Mouse (Mus musculus) large intestine, adult 2 months (tissue): Measurements from ENCODE around the gene Lcorl. TPM values are rescaled to one million over a fixed set of nuclear protein-coding genes. Genes with fewer than 3 reads are reported as not detected.

ENCODE experiments used
- DNase-seq: peaks from one replicate; pipeline ENCODE4 v3.0.0-alpha.2; 2012; ENCODE audit warnings: low read depth, low spot score
- whole genome bisulfite sequencing: fragments of 180-500 bp; shearing (Covaris S2); methylation state at CpG from one replicate; pipeline ENCODE4 v1.1.7; 2018; 5-methylcytosine and 5-hydroxymethylcytosine counted together
- polyA plus RNA-seq: library from polyadenylated mRNA; depleted of rRNA; stranded (reverse); fragments of >200 nt; gene quantifications from 2 replicates; pipeline ENCODE4 v1.2.3, GENCODE M21; 2012; rRNA removed

The Lcorl gene
- 1.3 and 3.3 TPM in 2 replicates for polyA plus RNA-seq

DNA sequence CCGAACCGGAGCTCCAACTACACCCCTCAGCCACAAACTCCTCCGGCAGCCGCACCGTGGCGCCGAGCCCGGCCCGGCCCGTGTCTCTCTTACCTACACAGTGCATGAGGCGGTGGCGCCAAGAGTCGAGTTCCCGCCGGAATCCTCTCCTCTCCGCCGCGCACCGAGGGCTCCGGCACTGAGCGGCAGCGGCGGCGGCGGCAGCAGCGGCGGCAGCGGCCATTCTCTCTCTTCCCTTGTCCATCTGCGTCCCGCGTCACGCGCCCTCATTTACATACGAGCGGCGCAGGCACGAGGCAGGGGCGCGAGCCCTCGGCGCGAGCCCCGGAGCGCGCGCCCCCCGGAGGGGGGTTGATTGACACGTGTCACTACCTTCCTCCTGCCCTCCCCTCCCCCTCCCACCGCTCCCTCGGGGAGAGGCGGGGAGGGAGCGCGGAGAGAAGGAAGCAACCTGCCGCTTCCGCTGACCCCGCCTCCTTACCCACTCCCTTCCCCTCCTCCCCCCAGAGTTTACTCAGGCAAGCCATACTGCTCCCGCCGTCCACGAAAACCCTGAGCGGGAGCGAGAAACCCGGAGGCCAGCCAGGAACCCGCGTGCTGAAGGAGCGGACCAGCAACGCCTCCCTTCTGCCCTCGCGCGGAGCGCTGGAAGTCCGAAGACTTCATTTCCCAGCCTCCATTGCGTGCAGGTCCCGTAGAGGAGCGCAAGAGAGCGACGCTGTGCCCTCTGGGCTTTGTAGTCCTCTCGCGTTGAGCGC lies at the start of gene Lcorl:
Lcorl (minus strand) TSS at position 362 of the 758 bp plus-strand sequence.
- WGBS: under 1% methylated on average over 68 of the region's 79 CpGs
- peak; percentile 85 for DNase-seq

DNA sequence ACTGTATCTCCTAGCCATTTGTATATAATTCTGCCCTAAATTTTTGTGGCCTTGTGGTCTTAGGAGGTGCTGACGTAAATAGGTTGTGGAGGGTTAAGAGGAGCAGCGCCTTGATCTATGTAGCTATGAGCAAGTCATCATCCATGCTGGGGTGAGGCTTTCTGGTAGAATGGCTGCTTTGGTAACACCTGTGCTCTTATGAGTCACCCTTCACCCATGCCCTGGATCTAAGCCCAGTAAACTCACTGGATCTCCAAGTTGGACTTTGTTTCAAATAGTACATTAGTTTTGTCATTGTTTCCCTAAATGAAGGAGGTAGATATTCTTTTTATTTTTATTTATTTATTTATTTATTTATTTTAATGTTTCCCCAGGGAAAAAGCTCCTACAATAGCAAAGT lies 47.3 kb upstream of the Lcorl start:
- DNase-seq: peak; percentile 61
- WGBS: 48% methylated on average over 2 of the region's 2 CpGs

DNA sequence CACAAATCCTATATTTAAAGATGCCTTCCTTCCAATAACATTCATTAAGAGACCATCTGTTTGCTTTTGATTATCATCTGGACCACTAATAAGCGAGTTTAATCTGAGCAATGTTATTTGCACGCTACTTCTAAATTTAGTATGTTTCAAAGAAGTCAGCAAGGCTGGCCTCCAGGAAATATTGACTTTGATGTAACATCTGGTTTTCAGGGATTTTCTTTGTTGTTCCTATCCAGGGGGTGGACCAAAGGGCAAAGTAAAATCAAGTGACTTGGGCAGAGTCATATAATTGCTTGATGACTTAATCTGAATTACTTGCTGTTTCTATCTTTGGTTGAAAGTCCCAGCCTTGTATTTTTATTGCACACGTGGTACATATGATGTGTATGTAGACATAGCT lies 45.8 kb upstream of the Lcorl start:
- WGBS: 53% methylated on average over 3 of the region's 3 CpGs
- DNase-seq: no peak

DNA sequence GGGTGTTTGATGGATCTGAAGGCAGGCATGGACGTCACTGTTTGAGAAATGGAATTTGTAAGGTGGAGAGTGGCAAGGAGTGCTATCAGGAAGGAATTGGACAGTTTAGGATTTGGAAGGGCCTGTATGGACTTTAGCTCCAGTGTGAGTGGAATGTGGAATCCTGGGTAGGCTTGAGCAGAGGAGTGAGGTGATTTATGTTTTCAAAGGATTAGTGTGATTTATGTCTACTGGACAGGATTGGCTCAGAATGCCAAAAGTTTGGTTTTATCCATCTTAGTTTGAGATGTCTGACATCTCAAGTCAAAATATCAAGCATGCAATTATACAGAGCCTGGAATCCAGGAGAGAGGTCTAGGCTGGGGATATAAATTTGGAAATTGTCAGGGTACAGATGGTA lies 37.9 kb upstream of the Lcorl start:
- DNase-seq: no peak
- 49% methylated on average over 1 of the region's 1 CpGs for WGBS

DNA sequence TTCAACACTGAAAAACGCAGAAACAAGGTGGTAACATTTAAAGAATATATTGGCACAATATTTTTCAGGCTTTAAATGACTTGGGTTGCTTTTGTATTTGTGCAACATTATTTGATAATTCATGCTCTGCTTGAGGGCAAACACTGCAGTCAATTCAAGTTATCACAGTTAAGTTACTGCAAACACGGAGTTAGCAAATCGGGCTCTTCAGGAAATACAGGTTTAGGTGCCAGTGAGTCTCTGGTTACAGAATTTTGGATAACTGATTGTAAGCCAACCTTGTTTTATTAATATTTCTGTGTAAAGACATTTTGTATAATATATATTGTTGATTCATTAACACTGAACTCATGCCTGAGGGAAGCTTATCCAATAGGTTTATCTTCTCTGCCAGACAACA lies 36.3 kb upstream of the Lcorl start:
- WGBS: 61% methylated on average over 3 of the region's 3 CpGs
- no peak for DNase-seq

DNA sequence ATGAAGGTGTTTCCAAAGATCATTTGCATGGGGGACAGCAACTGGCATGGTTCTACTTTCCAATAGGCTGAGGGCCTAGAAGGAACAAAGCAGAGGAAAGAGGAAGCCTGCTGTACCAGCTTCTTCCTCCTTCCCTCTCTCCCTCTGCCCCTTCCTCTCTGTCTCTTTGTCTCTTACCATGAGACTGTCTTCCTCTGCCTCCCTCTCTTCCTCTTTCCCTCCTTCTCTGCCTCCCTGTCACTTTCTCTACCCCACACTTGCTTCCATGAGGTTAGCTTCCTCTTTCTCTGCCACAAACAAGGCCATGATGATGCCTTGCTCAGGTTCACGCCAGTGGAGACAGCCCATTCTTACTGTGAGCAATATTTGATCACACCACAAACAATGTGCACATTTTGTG lies 18.9 kb upstream of the Lcorl start:
- DNase-seq: no peak
- 89% methylated on average over 1 of the region's 1 CpGs for WGBS

DNA sequence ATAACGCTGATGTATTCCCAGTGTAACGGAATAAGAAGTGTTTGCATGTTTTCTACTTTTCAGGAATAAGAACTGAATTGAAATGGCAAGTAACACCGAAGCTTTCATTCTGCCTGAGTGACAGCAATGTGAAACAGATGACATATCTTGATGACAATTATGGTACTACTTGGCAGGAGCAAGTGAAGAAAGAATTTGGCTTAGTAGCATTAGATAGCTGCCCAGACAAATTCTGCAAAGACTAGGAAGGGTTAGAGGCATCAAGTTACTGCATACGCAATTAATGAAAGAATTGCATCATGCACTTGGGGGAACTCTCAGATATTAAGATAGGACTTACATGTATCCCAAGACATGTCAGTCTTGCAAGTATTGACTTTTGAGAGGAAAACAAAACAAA lies 18.1 kb upstream of the Lcorl start:
- DNase-seq: no peak

DNA sequence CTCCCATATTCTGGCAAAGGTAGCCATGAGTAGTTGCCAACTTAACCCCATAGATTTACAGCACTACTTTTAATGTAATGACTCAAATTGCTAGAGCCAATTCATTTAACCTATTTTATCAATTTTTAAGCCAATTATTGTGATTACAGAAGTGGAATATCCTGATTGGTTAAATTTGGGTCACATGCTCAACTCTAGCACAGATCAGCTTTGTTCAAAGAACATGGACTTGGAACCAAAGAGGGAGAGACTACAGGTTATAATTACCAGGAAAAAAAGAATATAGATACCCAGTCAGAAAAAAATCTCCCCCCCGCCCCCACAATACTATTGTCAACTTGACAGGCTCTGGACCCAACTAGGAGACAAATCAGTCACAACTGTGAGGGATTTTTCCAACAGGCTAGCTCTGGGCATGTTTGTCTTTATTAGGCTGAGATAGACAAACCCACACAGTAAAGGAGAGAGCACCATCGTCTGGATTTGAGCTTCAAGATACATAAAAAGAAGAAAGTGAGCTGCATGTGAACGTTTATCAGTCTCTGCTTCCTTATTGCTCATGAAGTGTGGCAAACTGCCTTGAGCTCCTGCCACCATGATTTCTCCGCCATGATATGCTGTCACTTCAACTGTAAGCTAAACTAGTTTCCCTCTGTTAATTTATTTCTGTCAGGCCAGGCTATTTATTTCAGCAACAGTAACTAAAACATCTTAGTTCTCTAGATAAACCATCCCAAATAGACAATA lies 17.0 kb upstream of the Lcorl start:
- no peak for DNase-seq
- 56% methylated on average over 4 of the region's 4 CpGs for WGBS

More for the DNA sequence above, 18.1 kb upstream of the Lcorl start:
- 94% methylated on average over 4 of the region's 4 CpGs for WGBS

DNA sequence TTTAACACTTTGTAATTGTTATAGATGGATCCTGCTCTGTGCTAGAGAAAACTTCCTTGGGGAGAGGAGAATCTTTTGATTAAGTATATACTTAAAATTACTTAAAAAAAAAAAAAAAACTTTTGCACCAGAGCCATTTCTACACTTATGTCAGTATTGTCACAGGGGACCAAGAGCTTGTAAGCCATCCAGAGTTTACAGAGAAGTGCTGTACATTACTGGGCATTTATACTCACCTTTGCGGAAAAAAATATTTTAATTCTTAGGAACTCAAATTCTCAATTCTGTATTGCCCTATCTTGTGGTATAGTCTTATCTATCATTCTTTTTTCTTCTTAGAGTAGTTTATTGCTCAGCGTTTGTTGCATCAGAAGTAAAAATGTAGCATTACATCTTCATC lies 953 bp upstream of the Lcorl start:
- DNase-seq: no peak
- 93% methylated on average over 2 of the region's 2 CpGs for WGBS

DNA sequence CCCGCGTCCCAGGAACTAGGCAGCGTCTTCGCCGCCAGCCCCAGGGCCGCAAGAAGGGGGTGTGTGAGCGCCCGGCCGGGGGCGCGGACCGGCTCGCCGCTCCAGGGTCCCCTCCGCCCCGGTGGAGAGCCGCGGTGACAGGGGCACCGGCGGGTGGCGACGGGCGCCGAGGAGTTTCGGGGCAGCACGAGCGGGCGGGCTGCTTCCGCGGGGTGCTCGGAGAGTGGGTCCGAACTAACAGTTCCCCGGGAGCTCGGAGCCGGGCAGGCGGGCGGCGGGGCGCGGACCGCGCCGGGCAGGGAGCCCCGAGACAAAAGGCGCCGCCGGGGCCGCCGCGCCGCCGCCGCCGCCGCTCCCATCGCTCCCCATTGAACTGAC lies 550 bp downstream of the Lcorl start:
- DNase-seq: no peak
- WGBS: under 1% methylated on average over 48 of the region's 56 CpGs

DNA sequence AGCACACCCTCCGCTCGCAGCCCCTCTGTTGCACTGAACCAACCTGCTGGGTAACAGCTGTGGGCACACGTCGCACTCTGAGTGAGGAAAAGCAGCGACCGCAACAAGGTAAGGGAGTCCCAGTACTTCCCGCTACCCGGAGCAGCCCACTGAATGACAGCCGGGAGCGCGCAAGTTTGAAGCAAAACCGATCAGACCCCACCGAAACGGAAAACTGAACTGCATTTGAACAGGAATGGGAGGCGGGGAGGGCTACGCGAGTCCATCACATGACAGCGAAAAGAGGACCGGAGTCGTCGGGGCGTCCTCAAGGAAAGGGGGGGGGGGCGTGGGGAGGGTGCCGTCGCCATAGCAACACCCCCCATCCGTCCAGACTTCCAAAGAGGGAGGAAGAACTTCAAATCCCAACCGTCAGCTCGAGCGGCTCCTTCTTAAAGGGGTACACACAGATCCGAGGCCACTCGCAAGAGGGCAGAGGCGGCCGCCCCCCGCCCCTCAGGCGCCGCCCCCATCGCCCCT lies 1.1 kb downstream of the Lcorl start:
- under 1% methylated on average over 33 of the region's 37 CpGs for WGBS
- no peak for DNase-seq

DNA sequence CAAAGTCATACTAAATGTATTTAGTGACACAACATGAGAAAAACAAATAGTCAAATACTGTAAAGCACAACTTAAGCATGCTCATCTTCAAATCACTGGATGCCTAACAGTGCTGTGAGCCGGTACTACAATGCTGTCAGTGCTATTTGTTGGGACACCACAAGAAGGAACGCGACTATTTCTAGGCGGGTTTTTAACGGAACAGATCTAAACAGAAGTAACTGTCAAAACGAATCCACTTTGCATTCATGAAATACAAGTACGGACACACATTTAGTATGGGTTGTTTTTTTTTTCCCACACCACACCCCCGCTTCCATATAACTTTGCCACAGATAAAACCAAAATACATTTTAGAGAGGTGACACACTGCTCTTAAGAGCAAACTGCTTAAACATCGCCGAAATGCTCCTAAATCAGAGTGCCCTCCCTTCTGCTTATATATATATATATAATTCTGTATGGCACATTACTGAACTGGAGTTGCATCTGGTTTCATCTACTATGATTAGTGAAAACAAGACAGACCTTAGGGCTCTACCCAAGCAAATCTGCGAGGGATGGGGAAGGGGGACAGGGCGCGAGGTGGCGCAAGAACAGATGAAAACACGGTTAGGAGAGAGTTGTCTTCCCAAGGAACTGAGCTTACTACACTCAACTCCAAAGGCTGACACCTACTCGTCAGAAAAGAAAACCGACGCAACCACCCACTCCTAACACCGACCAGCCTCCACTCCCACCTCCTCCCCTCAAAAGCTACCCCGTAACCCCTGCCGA lies 1.7 kb downstream of the Lcorl start:
- no peak for DNase-seq
- WGBS: 11% methylated on average over 21 of the region's 21 CpGs

DNA sequence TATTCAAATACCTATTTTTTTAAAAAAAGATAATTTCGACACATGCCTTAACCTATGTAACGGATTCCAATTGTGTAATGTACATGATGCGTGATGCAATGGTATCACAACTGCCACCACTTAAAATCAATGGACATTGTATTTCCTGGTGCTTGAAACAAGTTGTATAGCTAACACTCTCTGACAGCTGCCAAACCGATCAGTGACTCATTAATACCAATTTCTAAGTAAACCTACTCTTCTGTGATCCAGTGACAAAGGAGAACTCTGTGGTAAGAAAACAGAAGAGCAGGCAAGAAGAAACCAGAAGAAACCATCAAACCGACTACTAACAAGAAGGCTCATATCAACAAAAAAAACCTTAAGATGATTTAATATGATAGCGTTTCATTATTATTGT lies 12.7 kb downstream of the Lcorl start:
- no peak for DNase-seq
- 90% methylated on average over 6 of the region's 6 CpGs for WGBS

DNA sequence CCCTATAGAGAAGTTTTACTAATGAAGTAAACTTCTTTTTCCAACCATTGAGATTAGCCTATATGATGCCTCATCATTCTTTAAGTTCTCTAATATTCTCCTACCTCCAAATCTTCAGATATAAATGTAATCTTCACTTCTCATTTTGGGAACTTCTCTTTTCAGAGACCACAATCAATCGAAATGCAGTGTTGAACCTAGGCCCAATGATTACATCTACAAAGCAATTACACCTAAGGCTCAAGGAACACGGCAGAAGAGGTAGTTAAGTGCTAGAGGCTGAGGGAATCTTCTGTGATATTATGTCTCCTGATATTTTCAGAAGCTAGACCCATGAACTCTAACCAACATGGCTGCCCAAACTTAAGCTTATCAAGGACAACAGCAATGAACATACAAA lies 22.3 kb downstream of the Lcorl start:
- DNase-seq: no peak
- 79% methylated on average over 2 of the region's 2 CpGs for WGBS

DNA sequence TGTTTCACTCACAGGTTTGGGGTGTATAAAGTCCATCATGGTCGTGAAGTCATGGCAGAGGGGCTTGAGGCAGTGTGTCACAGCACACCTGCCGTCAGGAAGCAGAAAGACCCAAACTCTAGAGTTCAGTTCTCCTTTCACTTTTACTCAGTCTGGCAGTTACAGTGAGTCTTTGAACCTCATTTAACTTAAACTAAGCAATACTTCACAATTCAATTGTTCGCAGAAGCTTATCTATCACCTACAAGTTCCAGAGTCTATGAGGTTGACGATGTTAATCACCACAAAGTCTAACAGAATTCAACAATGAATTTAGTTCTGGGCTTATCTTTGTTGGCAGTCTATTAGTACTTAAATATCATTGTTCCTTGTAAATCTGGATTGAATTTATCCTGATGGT lies 45.9 kb downstream of the Lcorl start:
- DNase-seq: no peak
- 95% methylated on average over 4 of the region's 4 CpGs for WGBS

DNA sequence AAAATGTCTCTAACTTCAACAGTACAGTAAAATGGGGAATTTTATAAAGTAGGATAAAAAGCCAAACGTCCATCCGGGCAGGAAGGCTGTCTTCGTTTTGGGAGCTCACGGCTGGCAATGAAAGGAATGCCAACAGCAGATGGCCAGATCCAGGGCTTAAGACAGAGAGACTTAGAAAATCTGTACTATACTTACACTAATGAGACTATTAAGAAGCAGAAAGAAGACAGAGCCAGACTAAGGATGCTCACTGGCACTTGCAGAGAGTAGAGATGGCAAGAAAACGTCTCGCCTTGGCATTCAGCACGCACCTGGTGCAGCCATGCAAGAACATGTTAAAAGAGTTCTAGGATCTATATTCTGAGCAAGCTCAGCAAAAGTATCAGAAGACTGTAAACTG lies 65.6 kb downstream of the Lcorl start:
- 92% methylated on average over 7 of the region's 7 CpGs for WGBS
- DNase-seq: no peak

DNA sequence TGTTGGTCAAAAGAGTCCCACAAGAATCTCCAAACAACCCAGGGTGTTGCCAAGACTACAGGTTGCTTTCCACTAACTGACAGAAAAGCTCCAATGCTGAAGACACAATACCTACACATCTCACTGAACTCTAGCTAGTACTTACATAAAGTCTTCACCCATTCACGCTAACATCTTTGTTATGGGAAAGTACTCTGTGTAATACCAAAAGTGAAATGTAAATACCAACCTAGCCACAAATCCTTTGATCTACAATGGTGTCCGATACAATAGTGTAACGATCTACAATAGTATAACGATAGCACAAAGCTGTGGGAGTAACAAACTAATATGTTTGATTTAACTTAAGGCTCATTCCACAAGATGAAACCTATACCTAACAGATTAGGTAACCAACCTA lies 67.2 kb downstream of the Lcorl start:
- no peak for DNase-seq
- 94% methylated on average over 4 of the region's 4 CpGs for WGBS

DNA sequence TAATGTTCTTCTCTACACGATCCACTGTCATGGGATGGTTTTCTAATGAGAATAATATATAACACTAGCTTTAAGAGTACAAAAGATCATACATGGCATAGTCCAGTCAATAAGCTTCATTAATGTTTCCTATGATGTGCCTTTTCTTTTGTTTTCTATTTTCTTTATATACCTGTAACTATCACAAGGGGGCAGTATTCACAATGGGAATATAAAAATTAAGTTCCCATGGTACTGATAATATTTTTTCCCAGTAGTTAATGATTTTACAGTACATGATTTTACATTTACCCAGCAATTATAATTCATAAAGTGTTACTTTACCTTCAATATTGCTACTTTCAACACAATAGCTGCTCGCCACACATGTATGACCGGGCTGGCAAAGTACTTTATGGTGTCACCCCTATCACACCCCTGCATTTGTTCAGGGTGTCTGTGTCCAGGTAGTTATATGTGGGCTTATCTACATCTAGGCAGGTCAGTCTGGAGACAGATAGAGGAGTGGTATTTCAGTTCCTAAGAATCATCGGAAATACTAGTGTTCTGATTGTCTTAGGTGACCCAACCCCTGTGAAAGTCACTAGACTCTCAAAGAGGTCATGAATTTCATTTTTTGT lies 99.8 kb downstream of the Lcorl start:
- 78% methylated on average over 4 of the region's 4 CpGs for WGBS
- no peak for DNase-seq

DNA sequence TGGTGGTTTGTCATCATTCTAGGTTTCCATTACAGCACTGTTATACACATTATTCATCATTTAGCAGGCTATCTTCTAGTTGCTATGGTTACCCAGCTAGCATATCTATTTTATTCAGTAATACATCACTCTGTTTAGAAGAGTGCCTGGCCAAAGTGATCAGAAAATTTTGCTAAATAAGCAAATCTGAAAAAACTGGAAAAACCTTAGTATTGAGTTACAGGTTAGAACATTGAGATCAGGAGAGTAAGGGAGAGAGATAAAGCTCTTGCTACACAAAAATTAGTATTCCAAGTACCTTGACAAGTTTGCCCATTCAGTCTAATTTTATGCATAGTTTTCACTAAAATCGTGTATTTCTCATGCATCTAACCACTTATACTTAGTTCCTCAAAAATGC lies 119.5 kb downstream of the Lcorl start:
- WGBS: 94% methylated on average over 1 of the region's 1 CpGs
- DNase-seq: no peak

DNA sequence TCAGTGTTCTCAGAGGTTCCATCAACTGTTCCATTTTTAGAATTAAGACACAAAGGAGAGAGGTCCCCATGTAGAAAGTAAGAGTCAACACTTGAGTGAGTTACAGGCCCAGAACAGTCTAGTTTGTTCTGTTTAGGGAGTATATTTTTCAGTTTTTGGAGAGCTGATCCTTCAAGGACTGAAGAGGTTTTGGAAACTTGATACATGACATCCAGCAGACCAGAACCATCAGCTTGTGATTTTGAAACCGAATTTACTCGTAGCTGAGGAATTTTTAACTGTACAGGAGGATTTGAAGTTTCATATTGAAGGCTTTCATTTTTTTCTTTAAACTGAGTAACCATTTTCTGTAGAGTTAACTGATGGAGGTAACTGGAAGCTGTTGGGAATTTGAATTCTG lies 123.7 kb downstream of the Lcorl start:
- DNase-seq: no peak
- 83% methylated on average over 2 of the region's 2 CpGs for WGBS
